Mouse (Mus musculus) left cerebral cortex, postnatal 14 days (tissue): ENCODE measurements around the gene Lsamp. TPM values are rescaled to one million over a fixed set of nuclear protein-coding genes. Genes with fewer than 3 reads are reported as not detected.

Experiments
- DNase-seq, 2 experiments: peaks; one replicate each; pipeline ENCODE4 v3.0.0; 2021 to 2022; ENCODE audit warnings: low spot score in 2 of 2, mixed read lengths in 1 of 2
- intact Hi-C: fragments of 180-260 bp; cut with DNase I; formaldehyde crosslinking; loops from one replicate; pipeline ENCODE4 v1.15.1; 2025
- total RNA-seq, 2 experiments: library from RNA; stranded (reverse); gene quantifications; 2 replicates each; pipeline ENCODE4 v1.2.3; 2021

The Lsamp gene
- total RNA-seq, 2 experiments from 2014 or later: 271 to 294 TPM

GRCm38 (mm10) chr16:41384288-41384687 lies 1400.1 kb downstream of the Lsamp start:
- intact Hi-C loops: no loop called here
- no peak for DNase-seq

- DNase-seq: no peak
- intact Hi-C loops: no loop called here
Measured at GRCm38 (mm10) chr16:41408850-41409249, 1424.7 kb downstream of the Lsamp start.

- intact Hi-C loops: no loop called here
- DNase-seq: no peak
Measured at GRCm38 (mm10) chr16:41410671-41411070, 1426.5 kb downstream of the Lsamp start.

- intact Hi-C loops: no loop called here
- peak; percentile 14 to 26 for DNase-seq
Measured at GRCm38 (mm10) chr16:41417363-41417762, 1433.2 kb downstream of the Lsamp start.

- no peak for DNase-seq
- intact Hi-C loops: no loop called here
Measured at GRCm38 (mm10) chr16:41467391-41467790, 1483.2 kb downstream of the Lsamp start.

GRCm38 (mm10) chr16:41478694-41479093 lies 1494.5 kb downstream of the Lsamp start:
- intact Hi-C loops: no loop called here
- peak in 1 of 2 experiments; percentile 7 for DNase-seq

- intact Hi-C loops: no loop called here
- DNase-seq: no peak
Measured at GRCm38 (mm10) chr16:41481832-41482231, 1497.7 kb downstream of the Lsamp start.

GRCm38 (mm10) chr16:41510915-41511552 lies 1526.9 kb downstream of the Lsamp start:
- intact Hi-C loops: no loop called here
- no peak for DNase-seq

- intact Hi-C loops: loop anchor here (5.0 to 10.0 kb wide), 2 partner anchors 316 to 643 kb away; no protein-coding TSS in a partner anchor
- no peak for DNase-seq
Measured at GRCm38 (mm10) chr16:41521566-41521965, 1537.4 kb downstream of the Lsamp start.

GRCm38 (mm10) chr16:41524266-41524665 lies 1540.1 kb downstream of the Lsamp start:
- DNase-seq: peak in 1 of 2 experiments; percentile 44
- intact Hi-C loops: loop anchor here (5.0 to 10.0 kb wide), 2 partner anchors 313 to 641 kb away; no protein-coding TSS in a partner anchor

- peak; percentile 67 to 70 for DNase-seq
- intact Hi-C loops: loop anchor here (5.0 to 10.0 kb wide), 2 partner anchors 212 to 299 kb away; no protein-coding TSS in a partner anchor
Measured at GRCm38 (mm10) chr16:41532661-41533551, 1548.7 kb downstream of the Lsamp start.

GRCm38 (mm10) chr16:41533686-41534085 lies 1549.5 kb downstream of the Lsamp start:
- DNase-seq: peak in 1 of 2 experiments; percentile 39
- intact Hi-C loops: loop anchor here (5.0 to 10.0 kb wide), 2 partner anchors 211 to 299 kb away; no protein-coding TSS in a partner anchor

- DNase-seq: no peak
- intact Hi-C loops: loop anchor here (10.0 kb wide), 1 partner anchor 209 kb away; no protein-coding TSS in a partner anchor
Measured at GRCm38 (mm10) chr16:41535806-41536205, 1551.6 kb downstream of the Lsamp start.

- DNase-seq: no peak
Measured at GRCm38 (mm10) chr16:41542641-41543040, 1558.5 kb downstream of the Lsamp start.

GRCm38 (mm10) chr16:41551164-41551563 lies 1567.0 kb downstream of the Lsamp start:
- intact Hi-C loops: no loop called here
- DNase-seq: no peak

More at GRCm38 (mm10) chr16:41542641-41543040, 1558.5 kb downstream of the Lsamp start:
- intact Hi-C loops: no loop called here

- intact Hi-C loops: no loop called here
- DNase-seq: peak; percentile 34 to 52
Measured at GRCm38 (mm10) chr16:41551851-41552262, 1567.7 kb downstream of the Lsamp start.

GRCm38 (mm10) chr16:41557104-41557503 lies 1572.9 kb downstream of the Lsamp start:
- intact Hi-C loops: no loop called here

GRCm38 (mm10) chr16:41565233-41565632 lies 1581.1 kb downstream of the Lsamp start:
- intact Hi-C loops: no loop called here
- DNase-seq: no peak

More at GRCm38 (mm10) chr16:41557104-41557503, 1572.9 kb downstream of the Lsamp start:
- no peak for DNase-seq

- DNase-seq: peak; percentile 10 to 40
- intact Hi-C loops: no loop called here
Measured at GRCm38 (mm10) chr16:41588675-41589301, 1604.6 kb downstream of the Lsamp start.

- no peak for DNase-seq
- intact Hi-C loops: no loop called here
Measured at GRCm38 (mm10) chr16:41612229-41612628, 1628.1 kb downstream of the Lsamp start.
